Mouse (Mus musculus) megakaryocyte, adult 5-6 weeks (primary cell): Measurements from ENCODE around the gene Mtrex. TPM values are rescaled to one million over a fixed set of nuclear protein-coding genes. Genes with fewer than 3 reads are reported as not detected.

Experiments used
- ATAC-seq: 2 replicates; pipeline ENCODE4 v1.8.0; 2016; ENCODE audit warnings: mild to moderate bottlenecking, inconsistent platforms; ENCODE audit not compliant: poor library complexity, severe bottlenecking
- total RNA-seq, 2 experiments: library from RNA; stranded (forward) in 1 of 2; stranded (reverse) in 1 of 2; fragments of 153-499, 151-499 nt in 1 of 2; fragments of 221-1000, 200-1000 nt in 1 of 2; gene quantifications; 2 replicates each; pipeline versions ENCODE4 v1.2.3 to v1.2.4; 2015 to 2017

The Mtrex gene
- total RNA-seq, 2 experiments from 2014 or later = 47.3 to 47.5 TPM

DNA sequence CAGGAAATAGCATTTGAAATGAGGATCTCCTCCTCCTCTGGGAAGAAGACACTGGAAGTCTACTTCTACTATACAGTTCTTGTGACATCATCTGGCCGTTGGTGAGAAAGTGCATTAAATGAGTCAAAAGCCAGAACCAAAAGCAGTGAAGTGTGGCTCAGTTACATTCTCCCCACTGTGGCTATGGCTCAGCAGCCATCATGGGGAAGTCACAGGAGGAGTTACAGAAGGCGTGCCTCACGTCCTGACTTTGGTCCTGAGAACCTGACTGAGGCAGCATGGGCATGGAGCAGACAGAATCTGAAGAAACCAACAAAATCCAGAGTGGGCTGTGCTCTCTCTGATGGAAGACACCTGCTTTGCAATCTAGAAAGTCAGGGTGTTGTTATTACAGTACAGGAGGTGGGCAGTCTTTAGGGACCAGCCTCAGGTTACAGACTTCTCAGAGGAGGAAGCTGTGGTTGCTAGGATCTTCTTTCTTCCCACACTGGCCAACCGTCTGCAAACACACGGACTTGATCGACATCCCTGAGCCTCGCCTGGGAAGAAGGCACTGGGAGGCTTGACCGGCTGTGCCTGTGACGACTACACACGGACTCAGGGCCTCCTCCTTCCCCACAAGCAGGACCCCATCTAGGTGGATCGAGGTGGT lies 57.0 kb downstream of the Mtrex start:
- 0 out of 2 replicates have a peak, but pooled peaks have one; percentile 23 for ATAC-seq

- ATAC-seq = no peak
Observed at GRCm38 (mm10) chr13:112867381-112867780, 59.8 kb downstream of the Mtrex start.

DNA sequence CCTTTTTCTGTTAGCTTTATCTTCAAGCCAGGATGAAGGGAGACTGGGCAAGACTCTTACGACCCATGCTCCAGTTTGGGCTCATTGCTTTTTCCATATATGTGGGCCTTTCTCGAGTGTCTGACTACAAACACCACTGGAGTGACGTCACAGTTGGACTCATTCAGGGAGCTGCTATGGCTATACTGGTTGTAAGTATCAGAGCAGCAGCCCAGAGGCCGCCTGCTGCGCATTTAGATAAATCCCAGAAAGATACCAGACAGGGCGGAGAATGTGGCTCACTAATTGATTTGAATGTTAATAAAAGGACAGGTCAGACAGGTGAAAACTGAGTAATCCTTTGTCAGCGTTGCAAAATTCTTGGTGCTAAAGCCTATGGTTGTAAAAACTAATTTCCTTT lies 60.4 kb downstream of the Mtrex start:
- no peak for ATAC-seq

DNA sequence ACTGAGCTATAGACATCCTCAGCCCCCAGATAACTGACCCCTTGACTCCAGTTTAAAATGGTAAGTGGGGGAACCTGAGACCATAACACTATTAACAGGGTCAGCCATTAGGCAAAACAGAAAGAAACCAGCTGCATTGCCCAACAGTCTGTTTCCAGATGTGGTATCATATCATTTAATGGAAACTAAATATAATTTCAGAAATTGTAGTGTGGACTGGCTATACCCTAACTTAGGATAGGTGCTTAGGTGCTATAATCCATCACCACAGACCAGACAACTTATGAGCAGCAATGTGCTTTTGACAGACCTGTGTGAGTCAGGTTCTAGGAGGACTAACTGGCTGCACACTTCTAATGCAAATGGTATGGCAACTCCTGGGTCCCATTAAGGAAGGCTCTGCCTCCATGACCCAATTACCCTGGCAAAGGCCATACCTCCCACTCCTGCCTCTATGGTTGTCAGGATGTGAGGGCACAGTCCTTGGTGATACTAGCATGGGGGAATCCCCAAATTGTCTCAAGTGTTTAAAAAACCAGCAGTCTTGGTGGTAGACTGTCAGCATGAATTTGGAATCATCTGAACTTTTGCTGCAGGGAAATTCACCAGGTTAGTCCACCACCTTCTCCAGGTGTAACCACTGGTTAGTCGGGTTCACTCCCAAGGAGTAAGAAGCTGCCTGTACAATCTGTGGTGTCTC lies 64.1 kb downstream of the Mtrex start:
- ATAC-seq = no peak

DNA sequence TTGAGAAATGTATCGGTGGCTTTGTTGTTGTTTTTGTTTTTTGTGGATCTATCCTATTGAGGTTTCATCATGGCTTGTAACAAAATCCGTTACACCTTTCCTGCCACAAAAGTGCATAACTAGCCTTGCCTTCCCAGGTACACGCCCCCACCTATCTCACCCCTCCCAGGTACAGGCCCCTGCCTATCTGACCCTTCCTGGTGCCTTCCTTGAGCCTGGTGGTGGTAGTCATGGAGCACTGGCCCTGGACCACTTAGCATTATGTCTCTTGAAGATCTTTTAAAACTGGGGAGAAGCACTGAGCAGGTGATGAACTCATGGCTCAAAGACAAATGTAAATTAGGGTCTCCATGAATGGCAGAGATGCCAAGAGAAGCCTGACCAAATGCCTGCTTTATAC lies 64.9 kb downstream of the Mtrex start:
- ATAC-seq = no peak

DNA sequence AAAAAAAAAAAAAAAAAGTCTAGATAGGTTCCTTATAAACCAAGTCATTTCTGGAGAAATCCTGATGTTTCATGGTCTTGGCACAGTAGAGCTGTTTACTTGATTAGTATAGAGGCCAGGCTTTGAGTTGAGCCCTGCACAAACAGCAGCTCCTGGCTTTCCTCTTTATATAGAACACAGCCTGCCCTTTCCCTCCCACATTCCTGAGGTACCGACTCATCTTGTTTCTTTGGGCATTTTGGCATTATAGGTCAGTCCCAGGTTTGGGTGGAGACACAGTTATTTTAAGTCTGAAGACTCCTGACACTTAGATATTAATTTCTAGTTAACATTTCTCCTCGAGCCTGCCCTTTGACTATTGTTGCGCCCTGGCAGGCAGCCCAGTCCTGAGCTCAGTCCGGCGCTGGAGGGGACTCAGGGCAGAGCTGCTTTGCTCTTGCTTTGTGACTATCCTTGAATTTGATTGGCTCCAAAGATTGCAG lies 65.3 kb downstream of the Mtrex start:
- ATAC-seq = no peak

DNA sequence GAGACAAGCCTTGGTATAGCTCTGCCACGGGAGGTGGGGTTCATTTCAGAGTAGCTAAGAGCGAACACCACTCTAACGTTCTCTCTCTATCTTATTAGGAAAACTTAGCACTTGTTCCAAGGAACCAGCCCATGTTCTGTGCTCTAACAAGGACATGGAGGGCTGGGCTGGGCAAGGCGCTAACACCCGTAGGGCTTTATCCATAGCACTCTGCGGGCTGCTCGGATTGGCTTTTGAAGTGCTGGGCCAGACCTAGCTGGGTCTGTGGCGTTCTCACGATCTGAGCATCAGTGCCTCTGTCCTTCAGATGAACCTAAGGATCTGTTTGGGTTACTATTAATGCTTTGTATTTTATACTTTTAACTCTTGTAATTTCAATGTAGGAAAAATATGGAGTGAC lies 66.3 kb downstream of the Mtrex start:
- ATAC-seq = no peak

DNA sequence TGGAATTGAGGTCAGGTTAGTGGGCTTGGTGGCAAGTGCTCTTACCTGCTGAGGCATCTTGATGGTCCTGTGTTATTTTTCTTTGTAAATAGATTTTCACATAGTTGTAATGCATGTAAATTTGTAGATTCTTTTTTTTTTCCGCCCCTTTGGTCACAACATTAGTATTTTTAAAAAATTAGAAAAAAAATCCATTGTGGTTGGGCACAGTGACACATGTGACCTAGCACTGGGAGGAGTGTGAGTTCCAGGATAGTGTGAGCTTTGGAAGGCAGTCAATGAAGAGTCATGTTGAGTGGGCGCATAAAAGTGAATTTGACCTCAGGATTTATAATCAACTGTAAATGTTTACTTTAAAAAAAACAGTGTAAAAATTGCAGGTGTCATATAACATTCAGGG lies 66.8 kb downstream of the Mtrex start:
- ATAC-seq = no peak

DNA sequence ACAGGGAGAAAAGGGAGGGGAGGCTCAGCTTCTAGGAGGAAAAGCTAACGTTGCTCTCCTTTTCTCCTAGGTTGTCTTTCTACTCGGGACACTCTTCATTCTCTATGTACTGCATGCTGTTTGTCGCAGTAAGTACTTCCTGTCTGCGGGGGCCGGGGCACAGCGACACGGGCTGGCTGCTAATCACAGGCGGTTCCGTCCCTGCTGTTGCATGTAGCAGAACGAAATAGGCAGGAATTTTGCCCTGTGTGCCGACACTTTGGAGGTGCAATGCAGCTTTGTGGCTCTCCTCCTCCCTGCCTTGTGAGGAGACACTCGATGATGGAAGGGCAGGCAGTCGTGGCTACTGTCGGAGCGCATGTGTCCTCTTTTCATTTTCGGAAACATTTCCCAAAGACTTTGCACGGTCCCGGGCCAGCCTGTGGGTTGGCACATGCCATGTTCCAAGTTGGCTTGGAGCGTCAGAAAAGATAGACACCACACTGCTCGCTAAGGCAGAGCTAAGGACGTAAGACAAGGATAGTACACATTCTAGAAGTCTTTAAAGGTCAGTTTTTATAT lies 67.5 kb downstream of the Mtrex start:
- ATAC-seq = no peak

- ATAC-seq = no peak
Observed at GRCm38 (mm10) chr13:112857921-112858320, 69.3 kb downstream of the Mtrex start.

- ATAC-seq = no peak
Observed at GRCm38 (mm10) chr13:112854402-112854801, 72.8 kb downstream of the Mtrex start.

DNA sequence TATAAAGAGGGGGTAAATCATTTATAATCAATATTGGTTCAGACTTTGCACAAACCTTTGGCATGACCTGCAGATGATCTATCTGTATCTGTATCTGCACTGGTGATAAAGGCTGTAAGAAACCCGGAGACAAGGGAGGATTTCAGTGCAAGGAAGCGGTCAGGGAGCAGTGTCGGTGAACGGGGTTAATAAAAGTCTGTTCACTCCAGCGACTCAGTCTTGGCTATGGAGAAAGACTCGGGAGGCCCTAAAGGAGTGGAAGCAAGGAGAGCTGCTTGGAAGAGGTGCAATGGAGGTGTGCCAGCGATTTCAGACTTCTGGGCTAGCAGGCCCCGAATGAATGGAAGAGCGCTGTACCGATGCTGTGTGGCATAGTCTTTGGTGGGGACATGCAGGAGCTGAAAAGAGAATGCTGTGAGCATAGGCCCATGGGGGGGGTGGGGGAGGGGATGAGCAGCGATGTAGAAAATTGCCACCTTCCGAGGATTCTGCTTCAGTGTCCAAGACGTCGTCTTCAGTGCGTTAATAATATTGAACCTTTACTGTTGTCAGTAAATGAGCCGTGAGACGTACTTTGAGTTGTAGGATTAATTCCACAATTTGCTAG lies 73.4 kb downstream of the Mtrex start:
- ATAC-seq = no peak

- ATAC-seq = no peak
Observed at GRCm38 (mm10) chr13:112845931-112846330, 81.3 kb downstream of the Mtrex start.

DNA sequence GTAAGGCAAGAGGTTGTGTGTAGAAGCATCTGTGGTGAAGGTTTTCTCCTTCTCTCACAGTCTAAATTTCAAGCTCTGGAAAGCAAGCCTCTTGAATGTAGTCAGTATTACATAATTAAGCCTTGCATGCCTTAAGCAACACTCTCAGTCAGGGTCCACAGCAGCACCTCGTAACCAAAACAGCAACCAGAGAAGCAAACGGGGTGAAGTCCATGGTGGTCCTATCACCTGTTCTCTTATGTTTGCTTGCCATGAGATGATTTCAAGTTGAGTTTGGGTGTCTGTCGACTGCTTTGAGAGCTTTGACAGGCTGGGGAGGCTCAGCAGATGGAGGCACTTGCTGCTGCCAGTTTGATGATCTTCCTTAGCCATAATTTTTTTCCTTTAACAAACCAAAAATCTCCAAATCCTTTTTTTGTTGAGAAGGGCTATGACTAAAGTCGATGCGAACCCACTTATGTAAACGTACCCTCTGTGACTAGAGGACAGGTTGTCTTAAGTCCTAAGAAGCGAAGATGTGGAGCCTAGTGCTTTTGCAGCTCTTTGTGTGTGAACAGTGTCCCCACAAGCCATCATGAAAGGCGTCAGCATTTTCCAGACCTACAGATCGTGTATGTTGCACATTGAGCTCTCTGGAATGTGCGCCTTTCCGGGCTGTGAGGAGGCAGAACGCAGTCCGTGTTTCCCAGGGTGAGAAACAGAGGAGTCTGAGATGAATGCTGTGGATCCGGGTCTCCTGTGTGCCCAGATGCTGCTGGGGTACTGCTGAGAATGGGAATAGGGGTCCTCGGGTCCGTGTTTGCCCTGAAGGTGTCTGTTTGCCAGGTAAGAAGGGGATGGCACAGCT lies 86.7 kb downstream of the Mtrex start:
- ATAC-seq = no peak

DNA sequence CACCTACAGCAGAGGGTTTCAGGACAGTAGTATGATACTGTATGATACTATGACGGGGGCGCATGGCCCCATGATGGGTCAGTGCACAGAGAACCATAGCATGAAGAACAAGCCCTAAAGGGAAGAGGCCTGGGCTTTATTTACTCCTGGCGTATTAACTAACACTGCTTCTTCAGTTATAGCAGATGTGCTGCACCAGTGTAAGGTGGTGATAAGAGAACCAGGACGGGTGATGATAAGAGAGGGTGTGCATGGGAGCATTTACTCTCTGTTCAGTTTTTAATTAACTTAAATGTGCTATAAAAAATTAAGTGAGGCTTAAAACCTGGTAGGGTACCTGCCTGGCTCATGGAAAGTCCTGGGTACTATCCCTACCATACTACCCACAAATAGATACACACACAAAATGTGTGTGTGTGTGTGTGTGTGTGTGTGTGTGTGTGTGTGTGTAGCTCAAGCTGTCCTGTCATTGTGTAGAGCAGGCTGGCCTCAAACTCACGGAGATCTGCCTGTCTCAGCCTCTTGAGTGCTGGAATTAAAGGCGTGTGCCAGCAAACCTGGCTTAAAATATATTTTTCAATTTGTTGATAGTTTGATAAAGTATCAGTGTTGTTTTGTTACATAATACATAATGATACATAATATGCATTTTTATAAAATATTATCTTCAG lies 88.5 kb downstream of the Mtrex start:
- no peak for ATAC-seq

- ATAC-seq = no peak
Observed at GRCm38 (mm10) chr13:112837621-112838155, 89.5 kb downstream of the Mtrex start.

GRCm38 (mm10) chr13:112836951-112837350 lies 90.2 kb downstream of the Mtrex start:
- no peak for ATAC-seq

- ATAC-seq = no peak
Observed at GRCm38 (mm10) chr13:112835113-112835512, 92.1 kb downstream of the Mtrex start.

DNA sequence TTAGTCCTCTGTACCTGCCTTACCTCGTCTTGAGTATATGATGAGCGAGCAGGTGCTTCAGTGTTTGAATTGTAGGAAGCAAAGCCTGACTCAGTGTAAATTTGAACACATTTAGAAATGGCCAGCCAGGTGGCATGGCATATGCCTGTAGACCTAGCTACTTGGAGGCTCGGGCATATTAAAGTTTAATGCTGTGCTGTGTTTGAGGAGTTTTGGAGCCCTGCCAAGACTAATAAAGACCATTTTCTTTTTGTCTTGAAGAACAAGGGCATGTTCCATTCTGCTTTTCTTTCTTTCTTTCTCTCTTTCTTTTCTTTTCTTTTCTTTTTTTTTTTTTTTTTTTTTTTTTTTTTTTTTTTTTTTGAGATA lies 93.3 kb downstream of the Mtrex start:
- ATAC-seq = no peak

DNA sequence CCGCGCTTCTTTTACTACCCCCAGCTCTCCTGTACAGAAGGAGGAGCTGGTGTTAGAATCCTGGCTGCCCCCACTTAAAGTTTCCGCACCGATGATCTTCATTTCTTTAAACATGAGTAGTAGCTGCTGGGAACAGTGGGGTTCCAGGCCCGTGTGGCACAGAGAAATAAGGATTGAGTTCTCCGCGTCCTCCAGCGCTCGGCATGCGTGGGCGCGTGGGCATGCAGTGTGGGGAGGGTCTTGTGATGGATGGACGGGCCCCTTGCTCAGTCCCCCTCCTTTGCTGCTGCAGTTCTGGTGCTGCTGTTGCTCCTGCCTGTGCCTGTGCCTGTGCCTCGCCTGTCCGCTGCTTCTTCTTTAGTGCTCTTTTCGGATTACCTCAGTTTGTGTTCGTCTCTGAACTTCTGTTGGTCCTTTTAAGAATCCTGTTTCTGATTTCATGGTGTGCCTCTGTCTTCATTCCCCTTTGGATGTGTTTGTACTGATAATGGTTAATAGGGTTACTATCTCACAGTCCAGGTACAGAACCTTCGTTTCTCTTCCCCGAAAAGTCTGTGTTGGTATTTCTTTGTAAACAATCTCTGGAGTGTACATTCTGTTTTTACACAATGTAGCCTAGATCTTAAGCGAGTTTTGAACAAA lies 93.8 kb downstream of the Mtrex start:
- no peak for ATAC-seq
